Mouse (Mus musculus): ENCODE measurements around the gene Cldn12. TPM values are rescaled to one million over a fixed set of nuclear protein-coding genes. Genes with fewer than 3 reads are reported as not detected.

The Cldn12 gene
- total and polyA plus RNA-seq, 2 experiments from 2014 or later: 12.0 to 17.7 TPM

DNA sequence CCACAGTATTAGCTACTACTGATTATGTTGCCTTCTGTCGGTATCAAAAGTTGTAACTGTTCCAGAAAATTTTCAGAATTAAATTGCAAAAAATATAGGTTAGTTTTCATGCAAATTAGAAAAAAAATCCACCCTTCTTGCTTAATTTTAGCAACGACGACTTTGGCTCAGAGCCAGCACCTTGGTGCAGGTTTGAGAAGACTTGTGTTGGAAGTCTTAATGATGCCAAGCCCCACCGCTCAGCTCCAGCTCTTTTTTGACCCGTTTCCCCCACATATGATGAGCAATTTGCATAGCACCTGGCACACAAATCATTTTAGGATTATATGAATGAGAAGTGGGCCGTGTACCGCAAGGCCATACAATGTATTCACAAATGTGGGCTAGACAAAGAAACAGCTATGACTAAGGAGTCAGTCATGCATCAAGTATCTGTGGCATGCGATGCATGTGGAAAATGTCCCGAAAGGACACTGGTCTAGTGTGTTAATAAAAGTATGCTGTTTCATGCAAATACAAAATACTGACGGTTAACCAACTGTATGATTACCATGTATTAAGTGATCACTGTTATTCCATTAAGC lies 4.4 kb downstream of the Cldn12 start:
- ATAC-seq (no peak), DNase-seq (ENCODE audit: low spot score) (no peak)
- Histone ChIP-seq H3K27ac (no peak overlapping the region), H3K9ac (replicated peaks; ENCODE audit: low read length) (no peak overlapping the region), H3K4me1 (ENCODE audit: insufficient read depth, low read length) (no peaks in the 10 kb centered on the region), H3K27me3 (ENCODE audit: insufficient read depth, low read length) (no peaks in the 10 kb centered on the region), H3K4me3 (ENCODE audit: low read length) (no peak overlapping the region), H3K4me2 (ENCODE audit: low read depth, low read length) (no peak overlapping the region), H3K36me3 (ENCODE audit: insufficient read depth, low read length) (no peaks in the 10 kb centered on the region), H3K9me3 (ENCODE audit: low read length) (no peaks in the 10 kb centered on the region)
- no peak for TF ChIP-seq CTCF (IDR thresholded peaks at IDR 0.05; ENCODE audit: low read depth)
- 44% methylated on average over 10 of the region's 10 CpGs for WGBS

- Histone ChIP-seq H3K9ac (replicated peaks; ENCODE audit: low read length) (0 out of 2 replicates have a peak overlapping the region, but pooled peaks have one; percentile 9), H3K27ac (peak overlapping the region; percentile 45; the same call in 1 of the 2 replicates), H3K9me3 (ENCODE audit: low read length) (no peaks in the 10 kb centered on the region), H3K4me3 (ENCODE audit: low read length) (peak overlapping the region; percentile 15; the same call in 1 of the 2 replicates), H3K27me3 (ENCODE audit: insufficient read depth, low read length) (no peaks in the 10 kb centered on the region), H3K36me3 (ENCODE audit: insufficient read depth, low read length) (no peaks in the 10 kb centered on the region), H3K4me2 (ENCODE audit: low read depth, low read length) (peak overlapping the region; percentile 45), H3K4me1 (ENCODE audit: insufficient read depth, low read length) (no peaks in the 10 kb centered on the region)
- ATAC-seq (peak; percentile 31), DNase-seq (ENCODE audit: low spot score) (no peak)
- no peak for TF ChIP-seq CTCF (IDR thresholded peaks at IDR 0.05; ENCODE audit: low read depth)
- 44% methylated on average over 10 of the region's 10 CpGs for WGBS
Measured at GRCm38 (mm10) chr5:5508231-5508630, 6.5 kb downstream of the Cldn12 start.

DNA sequence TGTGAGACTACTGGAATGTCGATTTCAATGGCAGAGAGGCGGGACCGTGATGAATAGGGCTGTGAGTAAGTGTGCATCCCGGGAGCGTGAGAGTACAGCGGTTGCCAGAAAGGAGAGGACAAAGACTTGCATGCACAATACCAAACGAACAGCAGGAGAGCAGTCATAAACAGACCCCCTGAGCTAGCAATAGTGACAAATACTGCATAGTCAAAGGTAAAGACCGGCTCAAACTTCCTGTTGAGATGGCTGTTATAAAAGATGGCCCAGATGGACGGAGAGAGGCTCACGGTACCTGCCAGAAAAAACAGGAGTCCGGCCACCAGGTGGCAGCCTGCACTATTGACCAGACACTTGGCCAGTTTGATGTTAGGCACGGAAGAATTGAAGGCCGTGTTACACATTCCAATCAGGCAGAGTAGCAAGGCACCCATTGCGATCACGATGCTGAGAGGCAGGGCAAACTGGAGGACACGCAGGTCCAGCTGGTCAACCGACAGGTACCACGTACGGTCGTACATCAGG lies 7.0 kb downstream of the Cldn12 start:
- H3K4me2 ChIP-seq (ENCODE audit: low read depth, low read length): peak overlapping the region; percentile 45
- H3K27ac ChIP-seq: no peak overlapping the region
- 0 out of 2 replicates have a peak overlapping the region, but pooled peaks have one; percentile 9 for H3K9ac ChIP-seq (replicated peaks; ENCODE audit: low read length)
- ATAC-seq: peak; percentile 90
- no peaks in the 10 kb centered on the region for H3K27me3 ChIP-seq (ENCODE audit: insufficient read depth, low read length)
- no peaks in the 10 kb centered on the region for H3K36me3 ChIP-seq (ENCODE audit: insufficient read depth, low read length)
- peak; percentile 88 for DNase-seq (ENCODE audit: low spot score)
- WGBS: 22% methylated on average over 20 of the region's 20 CpGs
- H3K9me3 ChIP-seq (ENCODE audit: low read length): no peaks in the 10 kb centered on the region
- no peaks in the 10 kb centered on the region for H3K4me1 ChIP-seq (ENCODE audit: insufficient read depth, low read length)
- H3K4me3 ChIP-seq (ENCODE audit: low read length): peak overlapping the region; percentile 15; the same call in 1 of the 2 replicates
- TF ChIP-seq CTCF (IDR thresholded peaks at IDR 0.05; ENCODE audit: low read depth): peak; percentile 87

- H3K4me2 ChIP-seq (ENCODE audit: low read depth, low read length): no peak overlapping the region
- ATAC-seq: peak; percentile 38; the same call in 1 of the 2 replicates
- peak; percentile 33 for DNase-seq (ENCODE audit: low spot score)
Measured at GRCm38 (mm10) chr5:5504456-5504855, 10.3 kb downstream of the Cldn12 start.

DNA sequence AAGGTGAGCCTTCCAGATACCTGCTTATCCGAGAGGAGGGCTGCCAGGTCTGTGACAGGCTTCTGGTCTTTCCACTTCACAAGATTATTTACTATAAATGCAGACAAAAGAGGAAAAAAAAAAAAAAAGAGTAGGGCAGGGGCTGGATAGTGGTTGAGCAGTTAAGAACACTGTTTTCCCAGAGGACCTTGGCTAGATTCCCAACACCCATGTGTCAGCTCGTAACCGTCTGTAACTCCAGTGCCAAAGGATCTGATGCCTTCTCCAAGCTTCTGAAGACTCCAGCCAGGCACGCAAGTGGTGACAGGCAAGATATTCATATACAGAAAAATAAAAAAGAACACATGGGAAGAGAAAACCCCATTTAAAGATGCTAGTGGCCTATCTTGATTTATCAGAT lies 11.4 kb downstream of the Cldn12 start:
- no peaks in the 10 kb centered on the region for H3K36me3 ChIP-seq (ENCODE audit: insufficient read depth, low read length)
- no peak overlapping the region for H3K4me3 ChIP-seq (ENCODE audit: low read length)
- no peak for TF ChIP-seq CTCF (IDR thresholded peaks at IDR 0.05; ENCODE audit: low read depth)
- no peaks in the 10 kb centered on the region for H3K9me3 ChIP-seq (ENCODE audit: low read length)
- no peak overlapping the region for H3K4me2 ChIP-seq (ENCODE audit: low read depth, low read length)
- no peaks in the 10 kb centered on the region for H3K4me1 ChIP-seq (ENCODE audit: insufficient read depth, low read length)
- no peak for ATAC-seq
- H3K27ac ChIP-seq: no peak overlapping the region
- no peaks in the 10 kb centered on the region for H3K27me3 ChIP-seq (ENCODE audit: insufficient read depth, low read length)
- no peak overlapping the region for H3K9ac ChIP-seq (replicated peaks; ENCODE audit: low read length)
- no peak for DNase-seq (ENCODE audit: low spot score)
- 58% methylated on average over 4 of the region's 4 CpGs for WGBS

More at GRCm38 (mm10) chr5:5504456-5504855, 10.3 kb downstream of the Cldn12 start:
- Histone ChIP-seq H3K4me1 (ENCODE audit: insufficient read depth, low read length) (no peaks in the 10 kb centered on the region), H3K36me3 (ENCODE audit: insufficient read depth, low read length) (no peaks in the 10 kb centered on the region), H3K9me3 (ENCODE audit: low read length) (no peaks in the 10 kb centered on the region), H3K27me3 (ENCODE audit: insufficient read depth, low read length) (no peaks in the 10 kb centered on the region), H3K9ac (replicated peaks; ENCODE audit: low read length) (no peak overlapping the region), H3K4me3 (ENCODE audit: low read length) (no peak overlapping the region), H3K27ac (no peak overlapping the region)
- no peak for TF ChIP-seq CTCF (IDR thresholded peaks at IDR 0.05; ENCODE audit: low read depth)
- 78% methylated on average over 13 of the region's 13 CpGs for WGBS

GRCm38 (mm10) chr5:5501583-5501982 lies 13.2 kb downstream of the Cldn12 start:
- H3K4me1 ChIP-seq (ENCODE audit: insufficient read depth, low read length): no peaks in the 10 kb centered on the region
- H3K27me3 ChIP-seq (ENCODE audit: insufficient read depth, low read length): no peaks in the 10 kb centered on the region
- DNase-seq (ENCODE audit: low spot score): peak; percentile 23
- no peak for TF ChIP-seq CTCF (IDR thresholded peaks at IDR 0.05; ENCODE audit: low read depth)
- H3K9me3 ChIP-seq (ENCODE audit: low read length): no peaks in the 10 kb centered on the region
- H3K36me3 ChIP-seq (ENCODE audit: insufficient read depth, low read length): no peaks in the 10 kb centered on the region
- ATAC-seq: no peak
- H3K4me3 ChIP-seq (ENCODE audit: low read length): no peak overlapping the region
- H3K27ac ChIP-seq: no peak overlapping the region
- WGBS: 60% methylated on average over 2 of the region's 2 CpGs
- H3K9ac ChIP-seq (replicated peaks; ENCODE audit: low read length): no peak overlapping the region
- no peak overlapping the region for H3K4me2 ChIP-seq (ENCODE audit: low read depth, low read length)

DNA sequence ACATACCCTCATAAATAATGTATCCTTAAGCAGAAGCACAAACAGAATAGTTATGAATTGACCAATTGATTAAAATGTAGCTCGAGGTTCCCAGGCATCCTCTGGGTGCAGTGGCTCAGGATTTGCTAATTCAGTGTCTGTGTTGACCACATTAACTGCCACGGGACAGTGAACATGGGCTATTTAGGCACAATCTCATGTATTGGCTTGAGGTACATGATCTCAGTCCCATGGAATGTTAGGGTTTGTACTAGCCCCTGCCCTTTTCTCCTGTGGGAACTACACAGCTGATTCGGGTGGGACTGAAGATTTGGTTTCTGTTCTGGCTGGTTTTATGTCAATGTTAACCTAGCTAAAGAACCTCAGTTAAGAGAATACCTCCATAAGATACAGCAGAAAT lies 18.4 kb downstream of the Cldn12 start:
- Histone ChIP-seq H3K36me3 (ENCODE audit: insufficient read depth, low read length) (no peaks in the 10 kb centered on the region), H3K27ac (no peak overlapping the region), H3K4me2 (ENCODE audit: low read depth, low read length) (no peak overlapping the region), H3K9me3 (ENCODE audit: low read length) (no peaks in the 10 kb centered on the region), H3K4me3 (ENCODE audit: low read length) (no peak overlapping the region), H3K4me1 (ENCODE audit: insufficient read depth, low read length) (no peaks in the 10 kb centered on the region), H3K9ac (replicated peaks; ENCODE audit: low read length) (no peak overlapping the region), H3K27me3 (ENCODE audit: insufficient read depth, low read length) (no peaks in the 10 kb centered on the region)
- ATAC-seq (no peak), DNase-seq (ENCODE audit: low spot score) (no peak)
- TF ChIP-seq CTCF (IDR thresholded peaks at IDR 0.05; ENCODE audit: low read depth): no peak
- WGBS: 53% methylated on average over 3 of the region's 3 CpGs
